Mouse (Mus musculus) lung, embryonic 14.5 days (tissue): Measurements from ENCODE around the gene Pced1a. TPM values are rescaled to one million over a fixed set of nuclear protein-coding genes. Genes with fewer than 3 reads are reported as not detected.
"Not testable (repeated sequence)": the region's sequence is repeated elsewhere in the genome, so short reads cannot be mapped to it uniquely, and the experiment has no call there.

ENCODE experiments used
- ATAC-seq: fragments of 200-750 bp; cut with Nextera tagmentation; 2 replicates; pipeline ENCODE4 v1.8.0; 2017; ENCODE audit warnings: mild to moderate bottlenecking, moderate TSS enrichment, moderate library complexity; ENCODE audit not compliant: insufficient read depth
- DNase-seq: peaks from one replicate; pipeline ENCODE4 v3.0.0-alpha.2; 2015
- H3K27ac ChIP-seq: fragments of 300-500 bp; sonication (generic); 2 replicates; pipeline ENCODE4 v1.5.1; 2014; ENCODE audit warnings: low read depth, mild to moderate bottlenecking, moderate library complexity
- H3K27me3 ChIP-seq: fragments of 300-500 bp; sonication (generic); 2 replicates; pipeline ENCODE4 v1.6.1; 2014; ENCODE audit warnings: low read length, control low read depth; ENCODE audit not compliant: insufficient read depth
- H3K36me3 ChIP-seq: fragments of 300-500 bp; sonication (generic); 2 replicates; pipeline ENCODE4 v1.6.1; 2014; ENCODE audit warnings: control low read depth; ENCODE audit not compliant: insufficient read depth
- H3K4me1 ChIP-seq: fragments of 300-500 bp; sonication (generic); 2 replicates; pipeline ENCODE4 v1.6.1; 2014; ENCODE audit warnings: antibody characterized with exemption, control low read depth; ENCODE audit not compliant: insufficient read depth
- H3K4me2 ChIP-seq: fragments of 300-500 bp; sonication (generic); 2 replicates; pipeline ENCODE4 v1.6.1; 2014; ENCODE audit warnings: mild to moderate bottlenecking
- H3K4me3 ChIP-seq: fragments of 300-500 bp; sonication (generic); 2 replicates; pipeline ENCODE4 v1.5.1; 2014; ENCODE audit warnings: low read depth, low read length
- H3K9ac ChIP-seq: fragments of 300-500 bp; sonication (generic); 2 replicates; pipeline ENCODE4 v1.6.1; 2014
- H3K9me3 ChIP-seq: fragments of 300-500 bp; sonication (generic); 2 replicates; pipeline ENCODE4 v1.6.1; 2016; ENCODE audit warnings: low read depth, low read length, control low read depth
- CTCF ChIP-seq: IDR thresholded peaks from 2 replicates; pipeline ENCODE4 v1.5.1; 2016; ENCODE audit warnings: antibody characterized with exemption, low read depth
- WGBS: fragments of 180-500 bp; shearing (Covaris S2); extraction: QIAGEN DNeasy Blood & Tissue Kit; methylation state at CpG from one replicate; pipeline ENCODE4 v1.1.7; 2014; 5-methylcytosine and 5-hydroxymethylcytosine counted together
- polyA plus RNA-seq: library from polyadenylated mRNA; unstranded; fragments of >200 nt; fragmentation: Nextera tagmentation; extraction: Ambion mirVana; gene quantifications from 2 replicates; pipeline ENCODE4 v1.2.1, GENCODE M21; 2014

Gene Pced1a
- polyA plus RNA-seq, 1 experiment from 2014 or later: 13.5 TPM

DNA sequence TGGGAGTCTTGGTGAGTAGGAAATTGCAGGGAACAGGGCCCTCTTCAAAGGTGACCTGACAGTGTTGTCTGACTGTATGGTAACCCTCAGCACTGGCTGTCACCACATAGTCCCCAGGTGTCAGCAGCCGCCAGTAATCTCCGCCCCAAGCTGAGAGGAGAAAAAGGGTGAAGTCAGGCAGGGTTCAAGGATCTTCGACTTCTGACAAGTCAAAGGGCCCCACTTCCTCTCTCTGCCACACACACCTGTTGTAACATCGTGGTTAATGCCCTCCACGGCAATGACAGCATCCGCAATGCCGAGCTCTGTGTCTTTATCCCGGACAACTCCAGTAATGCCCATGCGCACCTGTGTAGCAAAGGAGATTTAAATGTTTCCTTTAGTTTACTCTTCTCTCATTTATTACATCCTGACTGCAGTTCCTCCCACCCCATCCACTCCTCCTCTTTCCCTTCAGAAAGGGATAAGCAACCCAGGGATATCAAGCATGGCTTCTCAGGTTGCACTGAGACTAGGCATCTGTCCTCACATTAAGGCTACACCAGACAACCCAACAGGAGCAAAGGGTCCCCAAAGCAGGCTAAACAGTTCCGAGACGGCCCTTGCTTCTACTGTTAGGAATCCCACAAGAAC, 33.4 kb downstream of the Pced1a start:
- H3K4me2 ChIP-seq: no peak overlapping the region
- H3K36me3 ChIP-seq: peaks cover 37% of the 10 kb centered on the region; the same call in 1 of the 2 replicates
- no peak for TF ChIP-seq CTCF
- no peaks in the 10 kb centered on the region for H3K9me3 ChIP-seq
- no peaks in the 10 kb centered on the region for H3K27me3 ChIP-seq
- no peak overlapping the region for H3K9ac ChIP-seq
- no peak for DNase-seq
- WGBS: 82% methylated on average over 11 of the region's 11 CpGs
- H3K4me1 ChIP-seq: no peaks in the 10 kb centered on the region
- H3K27ac ChIP-seq: no peak overlapping the region
- H3K4me3 ChIP-seq: no peak overlapping the region
- no peak for ATAC-seq

DNA sequence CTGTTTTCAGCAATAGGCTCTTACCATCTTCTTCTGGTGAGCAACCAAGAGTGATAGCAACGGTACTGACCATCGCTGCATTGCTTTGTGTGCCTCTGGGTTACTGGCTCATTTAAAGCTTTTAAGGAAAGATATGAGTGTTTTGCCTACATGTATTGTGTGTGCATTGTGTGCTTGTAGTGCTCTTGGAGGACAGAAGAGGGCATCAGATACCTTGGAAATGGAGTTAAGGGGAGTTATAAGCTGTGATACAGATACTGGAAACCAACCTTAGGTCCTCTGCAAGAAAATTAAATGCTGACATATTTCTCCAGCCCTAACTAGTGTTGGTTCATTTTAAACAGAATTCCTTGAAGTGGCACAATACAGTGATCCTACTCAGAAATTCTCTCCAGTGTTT, 35.7 kb downstream of the Pced1a start:
- TF ChIP-seq CTCF: peak; percentile 57
- Histone ChIP-seq H3K9ac (no peak overlapping the region), H3K4me3 (no peak overlapping the region), H3K27ac (no peak overlapping the region), H3K27me3 (no peaks in the 10 kb centered on the region), H3K9me3 (no peaks in the 10 kb centered on the region), H3K4me1 (no peaks in the 10 kb centered on the region), H3K4me2 (no peak overlapping the region), H3K36me3 (peaks cover 21% of the 10 kb centered on the region; the same call in 1 of the 2 replicates)
- WGBS: 74% methylated on average over 2 of the region's 2 CpGs
- ATAC-seq (no peak), DNase-seq (peak; percentile 32)

DNA sequence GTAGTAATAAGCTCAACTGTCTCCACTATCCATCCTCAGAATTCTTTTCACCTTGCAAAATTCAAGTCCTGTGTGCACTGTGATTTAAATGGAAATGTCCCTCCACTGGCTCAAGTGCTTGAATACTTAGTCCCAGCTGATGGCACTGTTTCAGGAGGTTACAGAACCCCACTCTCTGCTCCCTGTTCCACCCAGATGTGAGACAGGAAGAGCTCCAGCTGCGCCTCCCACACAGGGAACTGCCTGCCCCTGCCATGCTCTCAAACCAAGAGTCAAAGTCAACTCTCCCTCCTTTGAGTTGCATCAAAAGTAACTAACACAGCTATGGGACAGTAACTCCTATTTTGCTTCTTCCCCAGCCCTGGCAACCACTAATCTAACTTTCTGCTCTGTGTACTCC, 38.3 kb downstream of the Pced1a start:
- Histone ChIP-seq H3K27me3 (no peaks in the 10 kb centered on the region), H3K9ac (no peak overlapping the region), H3K36me3 (peaks cover 9% of the 10 kb centered on the region; the same call in 1 of the 2 replicates), H3K4me1 (no peaks in the 10 kb centered on the region), H3K4me3 (no peak overlapping the region), H3K4me2 (no peak overlapping the region), H3K9me3 (no peaks in the 10 kb centered on the region), H3K27ac (no peak overlapping the region)
- no peak for TF ChIP-seq CTCF
- ATAC-seq: no peak
- no peak for DNase-seq
- 44% methylated on average over 1 of the region's 1 CpGs for WGBS

DNA sequence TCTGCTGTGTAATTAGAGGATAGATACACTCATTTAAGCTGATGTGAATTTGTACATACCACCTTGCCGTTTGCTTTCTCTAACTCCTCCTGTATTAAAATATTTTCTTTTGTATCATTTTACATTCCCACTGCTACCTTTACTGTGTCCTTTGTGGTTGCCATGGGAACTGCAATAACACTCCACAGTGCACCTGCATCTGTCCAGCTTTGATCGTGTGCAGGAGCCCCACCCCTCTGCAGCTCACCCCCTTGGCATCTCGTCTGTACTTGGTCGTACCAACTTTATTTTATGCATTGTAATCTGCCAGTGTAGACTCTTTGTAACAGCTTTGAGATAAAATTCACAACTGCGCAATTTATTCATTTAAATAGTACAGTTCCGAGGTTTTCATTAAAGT, 40.6 kb downstream of the Pced1a start:
- H3K9me3 ChIP-seq: no peaks in the 10 kb centered on the region
- ATAC-seq: no peak; the same call in 1 of the 2 replicates
- TF ChIP-seq CTCF: no peak
- H3K27ac ChIP-seq: no peak overlapping the region
- no peak overlapping the region for H3K9ac ChIP-seq
- no peaks in the 10 kb centered on the region for H3K4me1 ChIP-seq
- no peak overlapping the region for H3K4me2 ChIP-seq
- DNase-seq: peak; percentile 21
- H3K4me3 ChIP-seq: no peak overlapping the region
- WGBS: 70% methylated on average over 6 of the region's 6 CpGs
- no peaks in the 10 kb centered on the region for H3K27me3 ChIP-seq
- H3K36me3 ChIP-seq: no peaks in the 10 kb centered on the region

DNA sequence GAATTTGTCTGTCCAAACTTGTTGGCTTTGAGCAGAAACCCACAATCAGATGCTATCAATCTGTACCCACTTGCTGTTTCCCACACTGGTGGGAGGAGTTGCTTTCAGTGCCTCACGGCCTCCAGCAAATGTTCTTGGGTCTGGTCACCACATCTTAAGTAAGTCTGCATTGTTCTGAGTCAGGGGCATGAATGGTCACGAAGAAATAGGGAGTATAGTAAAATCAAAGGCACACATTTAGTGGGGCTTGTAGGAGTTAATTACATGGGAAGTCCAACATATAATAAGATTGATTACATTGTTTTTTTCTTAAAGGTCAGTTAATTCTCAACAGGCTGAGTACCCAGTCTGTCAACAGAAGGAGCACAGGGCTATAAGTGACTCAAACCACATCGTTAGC, 41.3 kb downstream of the Pced1a start:
- H3K36me3 ChIP-seq: no peaks in the 10 kb centered on the region
- no peak overlapping the region for H3K4me3 ChIP-seq
- no peak overlapping the region for H3K9ac ChIP-seq
- no peak overlapping the region for H3K27ac ChIP-seq
- no peak for TF ChIP-seq CTCF
- ATAC-seq (no peak), DNase-seq (no peak)
- H3K27me3 ChIP-seq: no peaks in the 10 kb centered on the region
- no peaks in the 10 kb centered on the region for H3K4me1 ChIP-seq
- H3K9me3 ChIP-seq: no peaks in the 10 kb centered on the region
- H3K4me2 ChIP-seq: no peak overlapping the region
- WGBS: 54% methylated on average over 3 of the region's 3 CpGs

DNA sequence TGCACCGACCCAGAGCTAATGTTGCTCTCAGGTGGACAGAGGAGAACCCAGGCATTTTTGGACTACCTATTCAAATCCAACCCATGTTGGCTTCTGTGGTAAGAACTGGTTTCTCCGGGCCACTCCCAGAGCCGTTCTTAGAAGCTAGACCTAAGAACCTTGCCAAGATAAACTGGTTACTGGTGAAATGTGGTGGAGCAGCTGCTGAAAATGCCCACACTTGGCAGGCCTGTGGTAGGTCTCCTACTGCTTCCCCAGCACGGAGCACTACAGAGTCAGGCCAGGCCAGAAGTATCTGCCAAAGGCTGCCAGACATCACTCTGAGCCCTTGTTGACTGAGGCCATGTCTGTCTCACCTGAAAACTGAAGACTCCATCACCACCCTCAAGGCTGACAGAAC, 49.5 kb downstream of the Pced1a start:
- Histone ChIP-seq H3K27me3 (no peaks in the 10 kb centered on the region), H3K9me3 (no peaks in the 10 kb centered on the region), H3K4me2 (no peak overlapping the region), H3K4me1 (no peaks in the 10 kb centered on the region), H3K4me3 (no peak overlapping the region), H3K27ac (no peak overlapping the region), H3K36me3 (no peaks in the 10 kb centered on the region), H3K9ac (no peak overlapping the region)
- ATAC-seq (no peak), DNase-seq (no peak)
- 66% methylated on average over 4 of the region's 4 CpGs for WGBS
- no peak for TF ChIP-seq CTCF

DNA sequence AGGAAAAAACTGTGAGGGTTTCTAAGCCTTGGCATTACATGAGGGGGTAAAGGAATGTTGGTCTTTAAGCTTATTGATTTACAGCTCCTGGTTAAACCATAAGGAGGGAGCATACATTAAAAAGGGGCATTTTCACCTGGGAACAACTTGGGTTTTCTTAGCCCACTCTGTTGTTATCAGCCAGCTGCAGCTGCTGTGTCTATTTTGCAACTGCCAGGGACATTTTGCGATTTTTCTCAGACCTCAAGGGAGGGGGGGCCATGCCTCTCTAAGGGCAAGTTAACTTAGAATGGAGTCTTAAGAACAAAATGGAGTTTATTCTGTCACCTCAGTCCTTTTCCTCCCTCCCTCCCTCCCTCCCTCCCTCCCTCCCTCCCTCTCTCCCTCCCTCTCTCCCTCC, 51.5 kb downstream of the Pced1a start:
- ATAC-seq, H3K4me1 ChIP-seq, DNase-seq, H3K9ac ChIP-seq, H3K27ac ChIP-seq, H3K36me3 ChIP-seq, H3K27me3 ChIP-seq, H3K4me2 ChIP-seq, H3K9me3 ChIP-seq, H3K4me3 ChIP-seq: not testable (repeated sequence)
- WGBS: 18% methylated on average over 1 of the region's 1 CpGs
